Mouse (Mus musculus) adrenal gland, postnatal 36 days (tissue): Measurements from ENCODE around the gene 2700097O09Rik. TPM values are rescaled to one million over a fixed set of nuclear protein-coding genes. Genes with fewer than 3 reads are reported as not detected.
"Not testable (repeated sequence)": the region's sequence is repeated elsewhere in the genome, so short reads cannot be mapped to it uniquely, and the experiment has no call there.

Source experiments
- DNase-seq, 2 experiments: peaks; one replicate each; pipeline ENCODE4 v3.0.0; 2021; ENCODE audit warnings: mixed read lengths in 1 of 2
- long read RNA-seq, 2 experiments: library from polyadenylated mRNA; stranded (forward); transcript quantifications; one replicate each; pipeline ENCODE4 v2.0.0; 2021; ENCODE audit warnings: borderline sequencing depth in 2 of 2
- total RNA-seq, 2 experiments: library from RNA; stranded (reverse); gene quantifications; 2 replicates each; pipeline ENCODE4 v1.2.3; 2021

Gene 2700097O09Rik
- total RNA-seq = 10 to 100 TPM in 1 of 2 experiments, 1 to 10 TPM in 1; 9.4 to 11.4 TPM
- long read RNA-seq, experiment 1, transcript 2700097O09Rik-201 (8 exons, 1,105 nt) = major isoform, 6 of 17 reads
- long read RNA-seq, experiment 1, partial matches to known transcripts = 4 of 17 reads
- long read RNA-seq, experiment 1, other reads (novel, unspliced or antisense) = 7 of 17 reads
- long read RNA-seq, experiment 2, partial matches to known transcripts = 1 of 5 reads
- long read RNA-seq, experiment 2, other reads (novel, unspliced or antisense) = 3 of 5 reads

GRCm38 (mm10) chr12:55079726-55080600, at the start of gene 2700097O09Rik, which contains the start of gene Srp54a:
2700097O09Rik (minus strand) TSS chr12:55080110.
Srp54a (plus strand) TSS chr12:55080262.
- peak; percentile 94 to 96 for DNase-seq

- DNase-seq = not testable (repeated sequence)
Measured at GRCm38 (mm10) chr12:55124731-55125130, 44.8 kb upstream of the 2700097O09Rik start.

GRCm38 (mm10) chr12:55124242-55124641, 44.3 kb upstream of the 2700097O09Rik start, which contains the start of gene Fam177a:
Fam177a (plus strand) TSS chr12:55124469.
- not testable (repeated sequence) for DNase-seq

DNA sequence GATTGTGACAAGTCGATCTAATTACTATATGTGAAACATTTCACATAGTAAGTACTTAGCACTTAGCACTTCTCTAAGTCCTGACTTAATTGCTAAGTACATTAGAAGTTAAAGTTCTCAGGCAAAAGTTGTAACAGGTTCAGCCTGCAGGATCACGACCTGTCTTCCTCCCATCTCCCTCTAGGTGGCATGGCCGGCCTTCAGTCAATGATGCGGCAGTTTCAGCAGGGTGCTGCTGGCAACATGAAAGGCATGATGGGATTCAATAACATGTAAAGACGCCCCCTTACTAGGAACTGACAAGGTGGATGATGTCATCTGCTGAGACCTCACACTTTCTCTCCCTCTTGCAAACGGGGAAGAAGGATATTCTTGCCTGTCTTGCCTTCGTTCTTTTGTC, 32.7 kb upstream of the 2700097O09Rik start:
- not testable (repeated sequence) for DNase-seq

DNA sequence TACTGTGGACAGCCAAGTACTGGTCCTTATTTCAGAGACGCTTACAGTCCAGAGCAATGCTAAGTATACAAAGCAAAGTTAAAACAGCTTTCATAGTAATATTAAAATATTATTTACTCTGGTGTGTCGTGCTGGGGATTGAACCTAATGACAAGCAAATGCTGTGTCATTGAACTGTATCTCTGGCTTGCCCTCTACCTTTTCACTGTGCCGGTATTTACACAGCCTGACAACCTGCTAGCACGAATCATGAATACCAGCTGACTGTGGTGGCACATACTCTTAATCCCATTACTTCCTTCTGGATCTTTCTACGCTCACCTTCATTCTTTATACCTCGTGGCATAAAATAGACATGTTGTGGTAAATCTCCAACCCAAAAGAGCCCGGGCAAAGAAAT, 12.2 kb upstream of the 2700097O09Rik start:
- not testable (repeated sequence) for DNase-seq

DNA sequence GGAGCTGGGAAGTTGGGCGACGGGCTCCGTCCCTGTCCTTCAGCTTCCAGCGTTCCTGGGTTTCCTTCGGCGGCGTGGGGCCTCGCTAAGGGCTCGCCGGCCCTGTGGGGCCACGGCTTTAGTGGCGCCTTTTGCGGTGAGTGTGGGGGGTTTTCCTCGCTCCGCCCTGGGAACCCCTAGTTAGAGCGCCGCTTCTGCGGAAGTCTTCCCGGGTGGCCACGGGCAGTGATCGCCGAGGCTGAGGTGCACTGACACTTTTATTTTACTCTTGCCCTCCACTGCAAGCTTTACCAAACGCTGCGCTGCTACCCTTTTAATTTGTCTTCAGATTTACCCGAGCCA, 662 bp upstream of the 2700097O09Rik start:
- DNase-seq = not testable (repeated sequence)

- DNase-seq = not testable (repeated sequence)
Measured at GRCm38 (mm10) chr12:55078706-55079105, 1.2 kb downstream of the 2700097O09Rik start.

GRCm38 (mm10) chr12:55075296-55075695, 4.6 kb downstream of the 2700097O09Rik start:
- DNase-seq = no peak

- no peak for DNase-seq
Measured at GRCm38 (mm10) chr12:55073686-55074085, 6.2 kb downstream of the 2700097O09Rik start.

DNA sequence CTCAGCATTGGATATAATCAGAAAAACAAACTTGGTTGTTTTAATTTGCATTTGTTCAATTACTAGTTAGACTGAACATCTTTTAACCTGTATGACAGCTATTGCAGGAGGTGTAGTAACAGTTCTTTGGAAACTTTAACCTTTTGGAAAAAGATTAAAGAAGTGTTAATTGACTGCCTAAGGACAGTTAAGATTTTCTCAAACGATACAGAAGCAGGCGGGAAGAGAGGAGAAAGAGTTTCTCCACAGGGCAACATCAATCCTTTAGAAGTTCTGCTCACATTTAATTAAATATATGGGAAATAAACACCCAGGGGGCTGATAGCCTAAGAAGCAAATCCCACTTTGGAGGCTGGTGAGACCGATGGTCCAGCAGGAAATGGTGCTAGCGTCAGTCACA, 7.4 kb downstream of the 2700097O09Rik start:
- DNase-seq = no peak

DNA sequence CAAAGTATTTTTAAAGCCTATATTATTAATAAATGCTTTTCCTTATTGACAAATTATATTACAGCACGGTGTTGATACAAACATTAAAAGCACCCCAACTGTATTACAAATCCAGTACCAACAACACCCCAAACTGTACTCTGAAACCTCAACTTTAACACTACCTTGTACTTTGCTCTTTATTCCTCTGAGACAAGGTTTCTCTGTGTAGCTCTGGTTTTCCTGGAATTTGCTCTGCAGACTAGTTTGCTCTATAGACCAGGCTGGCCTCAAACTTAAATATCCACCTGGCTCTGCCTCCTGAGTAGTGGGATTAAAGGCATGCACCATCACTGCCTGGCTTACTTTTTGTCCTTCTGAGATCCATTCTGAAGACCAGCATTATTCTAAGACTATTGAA, 17.8 kb downstream of the 2700097O09Rik start:
- DNase-seq = no peak

- peak in 1 of 2 experiments; percentile 48 for DNase-seq
Measured at GRCm38 (mm10) chr12:55061006-55061405, 18.9 kb downstream of the 2700097O09Rik start.

DNA sequence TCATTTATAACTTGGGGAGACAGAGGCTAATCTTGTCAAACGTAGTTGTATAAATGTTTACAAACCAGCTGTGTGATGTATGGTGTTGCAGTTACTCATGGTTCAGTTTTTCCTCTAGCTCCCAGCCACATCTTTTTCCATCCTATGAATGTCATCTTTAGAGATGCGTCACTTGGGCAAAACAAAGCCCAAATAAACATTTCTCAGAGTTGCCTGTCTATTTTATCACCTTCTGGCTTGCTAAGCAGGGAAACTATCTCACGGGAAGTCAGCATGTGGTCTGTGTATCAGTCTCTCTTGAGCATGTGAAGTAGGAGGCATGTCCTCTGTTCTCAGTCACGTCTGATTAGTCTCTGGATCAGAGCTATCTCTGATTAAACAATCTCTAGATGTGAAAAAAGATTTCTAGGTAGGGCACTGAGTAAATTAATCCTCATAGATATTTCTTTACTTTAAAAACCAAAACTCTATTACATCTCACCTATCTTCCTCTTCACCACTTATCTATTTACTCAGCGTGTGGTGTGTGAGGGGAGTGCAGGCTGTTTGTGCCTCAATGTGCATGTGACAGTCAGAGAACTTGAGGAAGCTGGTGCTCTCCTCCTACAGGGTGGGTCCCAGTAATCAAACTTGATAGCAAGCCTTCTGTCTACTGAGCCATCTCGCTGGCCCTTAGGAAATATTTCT, 19.6 kb downstream of the 2700097O09Rik start:
- no peak for DNase-seq

- no peak for DNase-seq
Measured at GRCm38 (mm10) chr12:55059812-55060211, 20.1 kb downstream of the 2700097O09Rik start.

DNA sequence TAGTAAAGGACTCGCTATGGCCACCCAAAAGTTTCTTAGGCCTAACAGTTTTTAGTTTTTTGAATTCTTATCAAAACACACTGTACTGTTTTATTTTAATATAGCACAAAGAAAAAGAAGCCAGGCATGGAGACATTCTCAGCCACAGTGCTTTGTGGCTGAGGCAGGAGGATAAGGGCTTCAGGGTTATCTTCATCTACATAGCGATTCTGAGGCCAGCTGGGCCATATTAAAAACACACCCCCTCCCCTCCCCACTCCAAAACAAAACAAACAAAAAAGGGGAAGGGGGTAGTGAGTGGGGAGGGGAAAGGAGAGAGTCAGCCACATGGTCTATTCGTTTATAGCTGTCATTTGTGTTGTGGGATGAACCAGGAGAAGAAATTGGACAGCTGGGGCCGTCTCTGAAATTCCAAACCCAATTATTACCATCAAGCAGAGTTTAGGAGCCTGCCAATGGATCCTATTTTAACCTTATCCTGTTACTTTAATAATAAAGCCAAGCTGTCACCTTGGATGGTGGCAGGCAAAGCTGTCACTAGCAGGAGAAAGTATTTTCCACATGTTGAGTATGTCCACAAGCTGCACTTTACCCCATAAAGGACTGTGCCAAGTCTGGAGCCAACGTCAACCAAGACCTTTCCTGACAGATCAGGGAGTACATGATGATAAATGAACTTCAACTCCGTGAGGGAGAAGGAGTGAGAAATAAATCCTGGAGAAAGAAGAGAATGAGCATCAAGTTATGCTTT, 20.9 kb downstream of the 2700097O09Rik start:
- DNase-seq = peak; percentile 38 to 51

DNA sequence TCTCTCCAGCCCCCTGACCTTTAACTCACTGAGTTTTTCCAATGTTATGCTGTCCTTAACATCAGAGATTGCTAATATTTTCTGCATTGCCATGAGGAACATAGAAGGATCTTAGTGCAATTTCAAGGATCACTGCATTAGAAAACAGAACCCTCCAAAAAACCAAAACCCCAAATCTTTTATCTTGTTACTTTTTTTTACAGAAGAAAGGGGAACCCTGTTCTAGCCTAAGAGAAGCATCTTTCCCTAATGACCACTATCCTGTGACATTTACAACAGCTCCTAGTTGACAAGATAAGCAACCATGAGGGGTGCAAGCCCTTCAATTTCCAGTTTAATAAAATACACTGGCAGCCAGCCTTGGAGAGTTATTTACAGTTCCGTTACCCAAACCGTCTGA, 23.2 kb downstream of the 2700097O09Rik start:
- DNase-seq = no peak

DNA sequence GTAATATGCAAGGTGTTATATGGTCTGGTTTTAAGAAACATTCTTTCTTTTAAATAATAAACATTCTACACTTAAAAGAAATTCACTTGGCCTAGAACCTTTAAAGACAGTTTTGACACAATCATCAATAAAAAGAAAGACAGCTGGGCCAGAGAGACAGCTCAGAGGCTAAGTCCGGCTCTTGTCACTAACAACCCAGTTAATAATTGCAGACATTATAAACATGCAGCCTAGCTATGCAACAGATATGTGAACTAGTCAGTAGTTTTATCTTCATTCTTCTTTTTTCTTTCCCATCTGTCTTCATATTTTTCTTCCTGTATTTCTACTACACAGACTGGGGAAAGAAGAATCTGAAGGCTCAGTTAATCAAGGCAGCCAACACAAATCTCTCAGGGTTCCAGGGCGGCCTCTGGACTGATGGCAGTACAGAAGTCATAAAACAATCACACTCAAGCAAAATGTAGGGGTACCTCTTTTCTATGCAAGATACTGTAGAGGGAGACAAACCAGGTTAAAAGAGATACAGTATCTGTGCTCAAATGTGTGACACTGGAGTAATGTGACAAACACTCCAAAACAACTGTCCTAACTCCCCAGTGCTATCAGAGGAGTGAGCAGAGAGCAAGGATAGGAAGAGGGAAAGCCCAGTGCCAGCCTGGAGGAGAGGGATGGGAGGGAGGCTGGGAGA, 25.2 kb downstream of the 2700097O09Rik start:
- no peak for DNase-seq

DNA sequence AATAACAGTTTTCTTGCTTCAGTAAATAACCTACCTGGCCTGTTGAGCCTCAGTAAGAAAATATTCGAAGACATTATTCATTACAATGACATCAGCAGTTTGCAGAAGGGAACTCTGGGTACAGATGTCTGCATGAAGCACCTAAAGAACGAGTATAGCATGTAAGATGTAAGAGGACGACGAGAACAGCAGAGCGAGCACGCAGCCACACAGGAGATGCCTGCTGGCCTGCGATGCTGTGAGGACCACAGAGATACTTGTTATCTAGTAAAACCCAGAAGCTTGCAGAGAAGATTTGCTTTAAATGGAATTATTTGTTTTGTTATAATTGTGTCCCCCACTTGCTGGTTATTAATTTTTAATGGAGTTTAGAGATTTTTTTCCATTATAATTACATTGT, 26.6 kb downstream of the 2700097O09Rik start:
- no peak for DNase-seq

- no peak for DNase-seq
Measured at GRCm38 (mm10) chr12:55051210-55052173, 28.4 kb downstream of the 2700097O09Rik start.
